Mouse (Mus musculus): Measurements from ENCODE around the gene Prss21. TPM values are rescaled to one million over a fixed set of nuclear protein-coding genes. Genes with fewer than 3 reads are reported as not detected.

The Prss21 gene
- total RNA-seq (2022) = not detected

- DNase-seq (ENCODE audit: low spot score in 2 of 2) = no peak
These were observed at the start of gene Prss21 for GRCm38 (mm10) chr17:23867756-23868155. Gene Prss21, plus strand, starts transcription at chr17:23868056.

GRCm38 (mm10) chr17:23818579-23818978, 49.3 kb upstream of the Prss21 start:
- DNase-seq (ENCODE audit: low spot score in 2 of 2) = no peak

DNA sequence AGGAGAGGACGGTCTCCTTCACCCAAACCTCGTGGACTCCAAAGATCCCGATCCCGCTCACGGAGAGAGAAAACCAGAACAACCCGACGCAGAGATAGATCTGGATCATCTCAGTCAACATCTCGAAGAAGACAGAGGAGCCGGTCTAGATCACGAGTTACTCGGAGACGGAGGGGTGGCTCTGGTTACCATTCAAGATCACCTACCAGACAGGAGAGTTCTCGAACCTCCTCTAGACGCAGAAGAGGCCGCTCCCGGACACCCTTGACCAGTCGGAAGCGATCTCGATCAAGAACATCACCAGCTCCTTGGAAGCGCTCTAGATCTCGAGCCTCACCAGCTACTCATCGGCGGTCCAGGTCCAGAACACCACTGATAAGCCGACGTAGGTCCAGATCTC, 48.6 kb upstream of the Prss21 start:
- no peak for DNase-seq (ENCODE audit: low spot score in 2 of 2)

- peak in 1 of 2 experiments; percentile 1 for DNase-seq (ENCODE audit: low spot score in 2 of 2)
These were observed 47.1 kb upstream of the Prss21 start for GRCm38 (mm10) chr17:23820731-23821130.

GRCm38 (mm10) chr17:23822094-23822493, 45.8 kb upstream of the Prss21 start:
- DNase-seq (ENCODE audit: low spot score in 2 of 2) = no peak

DNA sequence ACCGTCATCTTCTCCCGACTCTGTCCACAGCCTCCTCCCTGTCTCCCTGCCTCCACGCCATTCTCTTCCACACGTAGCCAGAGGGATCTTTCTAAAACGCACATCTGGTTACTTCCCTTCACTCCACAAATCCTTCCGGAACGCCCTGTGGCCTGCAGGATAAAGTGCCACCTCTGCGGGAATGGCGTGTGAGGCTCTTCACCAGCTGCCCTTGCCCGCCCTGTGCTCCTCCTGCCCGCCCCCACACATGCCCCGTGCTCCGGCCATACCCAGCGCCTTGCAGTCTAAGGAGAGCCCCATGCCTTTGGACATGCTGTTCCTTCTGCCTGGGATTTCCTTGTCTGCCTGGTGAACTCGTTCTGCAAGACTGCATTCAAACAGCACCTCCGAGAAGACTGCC, 44.8 kb upstream of the Prss21 start:
- DNase-seq (ENCODE audit: low spot score in 2 of 2) = no peak

GRCm38 (mm10) chr17:23823614-23824013, 44.2 kb upstream of the Prss21 start:
- DNase-seq (ENCODE audit: low spot score in 2 of 2) = no peak

GRCm38 (mm10) chr17:23825591-23825990, 42.3 kb upstream of the Prss21 start:
- no peak for DNase-seq (ENCODE audit: low spot score in 2 of 2)

- peak; percentile 40 to 44 for DNase-seq (ENCODE audit: low spot score in 2 of 2)
These were observed 39.4 kb upstream of the Prss21 start for GRCm38 (mm10) chr17:23828271-23829001.

- peak; percentile 71 to 81 for DNase-seq (ENCODE audit: low spot score in 2 of 2)
These were observed 38.7 kb upstream of the Prss21 start, which contains the start of gene Elob for GRCm38 (mm10) chr17:23829064-23829619. Gene Elob, minus strand, starts transcription at chr17:23829136.

DNA sequence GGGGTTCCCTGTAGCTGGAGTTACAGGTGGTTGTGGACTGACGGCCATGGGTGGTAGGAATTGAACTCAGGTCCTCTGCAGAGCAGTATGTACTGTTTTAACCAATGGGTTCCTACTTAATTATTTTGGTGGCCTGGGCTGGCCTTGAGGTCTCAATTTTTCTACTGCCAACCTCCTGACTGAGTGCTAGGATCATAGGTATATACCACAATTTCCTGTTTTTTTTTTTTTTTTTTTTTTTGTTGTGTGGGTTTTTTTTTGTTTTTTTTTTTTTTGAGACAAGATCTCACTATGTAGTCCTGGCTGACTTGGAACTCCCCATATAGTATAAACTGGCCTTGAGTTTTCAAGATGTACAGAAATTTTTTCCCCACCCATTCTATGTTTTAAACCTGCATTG, 36.7 kb upstream of the Prss21 start:
- no peak for DNase-seq (ENCODE audit: low spot score in 2 of 2)

- no peak for DNase-seq (ENCODE audit: low spot score in 2 of 2)
These were observed 31.8 kb upstream of the Prss21 start, which contains the start of gene Prss33 for GRCm38 (mm10) chr17:23836006-23836575. Gene Prss33, minus strand, starts transcription at chr17:23836056.

DNA sequence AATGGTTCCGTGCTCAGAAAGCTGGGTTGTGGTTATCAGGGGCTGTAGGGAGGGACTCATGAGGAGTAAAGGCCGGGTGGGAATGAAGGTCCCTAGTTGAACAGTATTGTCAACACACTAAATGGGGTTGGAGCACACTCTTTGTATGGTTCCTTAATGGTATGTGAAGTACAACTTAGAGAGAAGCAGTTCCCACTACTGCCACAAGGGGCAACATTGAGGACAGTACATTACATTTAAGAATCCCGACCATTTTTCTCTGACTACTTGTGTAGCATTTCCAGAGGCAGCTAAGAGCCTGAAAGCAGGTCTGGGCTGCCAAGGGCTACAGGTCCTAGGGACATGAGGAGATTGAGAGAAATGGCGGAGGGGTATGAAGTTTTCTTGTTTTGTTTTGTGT, 26.7 kb upstream of the Prss21 start:
- peak in 1 of 2 experiments; percentile 37 for DNase-seq (ENCODE audit: low spot score in 2 of 2)

- DNase-seq (ENCODE audit: low spot score in 2 of 2) = no peak
These were observed 24.6 kb upstream of the Prss21 start for GRCm38 (mm10) chr17:23843141-23843811.

DNA sequence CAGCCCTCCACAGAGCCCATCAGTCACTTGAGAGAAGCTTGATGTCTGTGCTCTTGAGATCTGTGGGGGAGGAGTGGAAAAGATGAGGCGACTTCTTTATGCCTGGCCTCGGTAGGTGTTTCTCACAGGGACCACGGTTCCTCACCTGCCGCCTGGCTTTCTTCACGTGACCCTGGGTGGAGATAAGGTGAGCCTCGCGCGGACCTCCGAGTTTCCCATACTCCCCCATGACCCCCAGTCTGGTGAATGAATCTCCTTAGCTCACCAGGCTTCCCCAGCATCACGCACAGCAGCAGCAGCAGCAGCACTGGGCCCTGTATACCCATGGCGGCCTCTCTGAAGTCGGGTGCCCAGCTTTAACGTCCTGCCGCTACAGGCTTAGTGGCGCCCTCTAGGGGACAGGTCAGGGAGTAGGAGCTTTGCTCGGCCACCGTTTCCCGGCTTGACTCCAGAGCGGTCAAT, 24.0 kb upstream of the Prss21 start, which contains the start of the genes Prss32 and Prss41:
Gene Prss32 (plus strand): TSS at position 44 of the 462 bp plus-strand sequence.
Gene Prss41 (minus strand): TSS at position 361 of the 462 bp plus-strand sequence.
- DNase-seq (ENCODE audit: low spot score in 2 of 2) = peak in 1 of 2 experiments; percentile 33

- no peak for DNase-seq (ENCODE audit: low spot score in 2 of 2)
These were observed 17.8 kb upstream of the Prss21 start for GRCm38 (mm10) chr17:23850028-23850427.

- DNase-seq (ENCODE audit: low spot score in 2 of 2) = peak; percentile 30 to 40
These were observed 16.8 kb upstream of the Prss21 start for GRCm38 (mm10) chr17:23850853-23851749.

GRCm38 (mm10) chr17:23853292-23853691, 14.6 kb upstream of the Prss21 start:
- no peak for DNase-seq (ENCODE audit: low spot score in 2 of 2)

DNA sequence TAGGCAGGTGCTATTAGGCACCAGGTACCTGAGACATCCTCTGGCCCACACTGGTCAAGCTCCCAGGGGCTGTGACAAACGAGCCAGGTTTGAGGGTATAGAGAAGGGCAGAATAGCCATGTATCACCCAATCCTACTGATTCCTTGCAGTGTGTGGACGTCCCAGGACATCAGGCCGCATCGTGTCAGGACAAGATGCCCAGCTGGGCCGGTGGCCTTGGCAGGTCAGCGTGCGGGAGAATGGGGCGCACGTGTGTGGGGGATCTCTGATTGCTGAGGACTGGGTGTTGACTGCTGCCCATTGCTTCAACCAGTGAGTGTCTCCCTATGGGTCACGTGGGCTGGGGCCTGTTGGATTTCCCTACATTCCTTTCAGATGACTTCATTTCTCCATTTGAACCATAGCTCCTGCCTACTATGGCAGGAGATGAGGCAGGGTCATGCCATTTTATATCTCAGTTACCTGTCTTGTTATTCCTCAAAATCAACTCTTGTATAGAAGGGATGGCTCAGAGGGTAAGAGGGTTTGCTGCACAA, 13.6 kb upstream of the Prss21 start:
- no peak for DNase-seq (ENCODE audit: low spot score in 2 of 2)

- no peak for DNase-seq (ENCODE audit: low spot score in 2 of 2)
These were observed 10.7 kb upstream of the Prss21 start for GRCm38 (mm10) chr17:23857193-23857592.
